Comparison of ENCODE assay signal across 8 mouse cellular contexts in the genomic region with DNA sequence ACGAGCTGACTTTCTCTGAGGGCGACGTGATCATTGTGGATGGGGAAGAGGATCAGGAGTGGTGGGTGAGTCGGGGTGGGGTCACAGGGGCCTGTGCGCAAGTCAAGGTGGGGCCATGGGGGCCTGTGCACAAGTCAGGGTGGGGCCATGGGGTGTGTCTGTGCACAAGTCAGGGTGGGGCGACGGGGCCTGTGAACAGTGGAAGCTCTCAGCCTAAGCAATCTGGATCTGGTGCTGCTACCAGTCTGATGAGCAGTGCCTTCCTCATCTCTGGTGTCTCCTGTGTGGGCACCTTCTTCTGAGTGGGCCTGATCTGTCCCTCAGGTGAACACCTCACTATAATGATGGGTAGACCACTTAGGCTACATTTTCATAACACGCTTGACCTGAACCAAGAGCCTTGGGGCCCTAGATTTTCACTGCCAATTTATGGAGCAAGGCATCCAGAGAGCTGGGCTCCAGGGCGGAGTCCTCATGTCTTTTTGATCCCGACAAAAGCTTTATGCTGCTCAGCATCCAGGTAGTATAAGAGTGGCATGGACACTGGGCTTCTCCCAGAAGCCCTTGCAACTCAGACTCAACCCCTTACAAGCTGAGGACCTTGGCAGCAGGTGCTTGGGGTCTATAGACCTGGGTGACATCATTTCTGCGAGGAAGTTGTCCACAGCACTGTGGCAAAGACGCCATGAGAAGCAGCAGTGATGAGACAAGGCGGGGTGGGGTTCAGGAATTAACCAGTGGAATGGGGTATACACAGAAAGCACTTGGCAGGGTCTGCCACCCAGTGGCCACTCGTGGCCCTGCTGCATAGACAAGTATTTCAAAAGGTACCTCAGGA. TPM values are rescaled to one million over a fixed set of nuclear protein-coding genes. Genes with fewer than 3 reads are reported as not detected.
DNase-seq lines count a peak whose midpoint lies in the region; ATAC-seq and TF ChIP-seq lines count a peak whose summit lies in the region.

No protein-coding gene starts in this region.

- DNase-seq in ovary, postnatal 14 days (ENCODE audit: low spot score), result peak; percentile 38
- no peak for DNase-seq in ovary, adult 18-20 months (ENCODE audit: low spot score)
- DNase-seq in gastrocnemius, postnatal 14 days, result peak; percentile 55
- DNase-seq in left cerebral cortex, adult 2 months (ENCODE audit: extremely low spot score in 1 of 2, low spot score in 2 of 2), result peak; percentile 67 to 72
- peak; percentile 86 for DNase-seq in lung, postnatal 36 days
- peak; percentile 75 for DNase-seq in right cerebral cortex, postnatal 25 days

- ATAC-seq in inflammation-experienced regulatory T-cells, adult 6 months, result peak; percentile 64

- no peak overlapping the region for H3K4me3 ChIP-seq in cortical plate, adult 2 months (ENCODE audit: insufficient read depth, low read length)
- no peak overlapping the region for H3K4me3 ChIP-seq in left cerebral cortex, adult 2 months

- TF ChIP-seq POLR2A in cortical plate, adult 2 months (IDR thresholded peaks at IDR 0.05; ENCODE audit: extremely low read depth, insufficient read depth, low read length), result no peak

- no peaks in the 10 kb centered on the region for H3K4me1 ChIP-seq in cortical plate, adult 2 months (ENCODE audit: control insufficient read depth, insufficient read depth, low read length)

- no peak overlapping the region for H3K27ac ChIP-seq in cortical plate, adult 2 months (ENCODE audit: insufficient read depth, low read length)
- no peak overlapping the region for H3K27ac ChIP-seq in left cerebral cortex, adult 2 months

- intact Hi-C loops in gastrocnemius, postnatal 14 days (cut with DNase I; ENCODE audit: low total_unique reads), result no loop called here
- intact Hi-C loops in left cerebral cortex, adult 2 months (cut with DNase I), result no loop called here

- TF ChIP-seq CTCF in cortical plate, adult 2 months (IDR thresholded peaks at IDR 0.05; ENCODE audit: extremely low read depth, insufficient read depth, low read length), result peak; percentile 66
- peak; percentile 82 for TF ChIP-seq CTCF in left cerebral cortex, adult 2 months (IDR thresholded peaks at IDR 0.05)

RNA-seq across cellular contexts. Expression of a gene that starts 19.0 kb away (rescaled TPM):
- 57.0 and 58.0 TPM in 2 replicates for polyA plus RNA-seq in cortical plate, adult 2 months (2012; rRNA removed)
- 10 to 100 TPM; 22.1 to 23.2 TPM for total RNA-seq in gastrocnemius, postnatal 14 days (2021)
- 100 to 1,000 TPM; 105 to 138 (median 128) TPM for polyA plus RNA-seq in inflammation-experienced regulatory T-cells, adult 6 months (2017; shearing (Covaris generic))
- total RNA-seq in left cerebral cortex, adult 2 months (2021), result 10 to 100 TPM; 43.8 to 54.1 TPM

RNA-seq across cellular contexts. Expression of a gene that starts 19.9 kb away (rescaled TPM):
- 31.0 and 34.9 TPM in 2 replicates for polyA plus RNA-seq in cortical plate, adult 2 months (2012; rRNA removed)
- total RNA-seq in gastrocnemius, postnatal 14 days (2021), result 10 to 100 TPM; 29.2 to 30.7 TPM
- polyA plus RNA-seq in inflammation-experienced regulatory T-cells, adult 6 months (2017; shearing (Covaris generic)), result 100 to 1,000 TPM in 1 of 3 experiments, 10 to 100 TPM in 2; 70.2 to 102 (median 87.2) TPM
- total RNA-seq in left cerebral cortex, adult 2 months (2021), result 10 to 100 TPM; 33.4 to 34.3 TPM

RNA-seq across cellular contexts. Expression of a gene that starts 50.0 kb away (rescaled TPM):
- 24.3 and 26.3 TPM in 2 replicates for polyA plus RNA-seq in cortical plate, adult 2 months (2012; rRNA removed)
- total RNA-seq in gastrocnemius, postnatal 14 days (2021), result 1 to 10 TPM; 8.1 to 9.7 TPM
- polyA plus RNA-seq in inflammation-experienced regulatory T-cells, adult 6 months (2017; shearing (Covaris generic)), result 10 to 100 TPM; 43.6 to 48.9 (median 46.6) TPM
- 10 to 100 TPM; 12.8 to 13.4 TPM for total RNA-seq in left cerebral cortex, adult 2 months (2021)
